ENCODE assay signal across 30 mouse cellular contexts in genomic region chr6:134551007-134551406, GRCm38 (mm10). TPM values are rescaled to one million over a fixed set of nuclear protein-coding genes. Genes with fewer than 3 reads are reported as not detected.
DNase-seq lines count a peak whose midpoint lies in the region; ATAC-seq and TF ChIP-seq lines count a peak whose summit lies in the region.
"Had no signal": no experiment of that assay in that cellular context is flagged by ENCODE, and none has a peak within 500 bp of the region (broad histone marks: within the 10 kb centered on the region; RNA-seq: fewer than 3 reads in every experiment).

No protein-coding gene starts in this region.

- no peak overlapping the region for H3K27ac ChIP-seq in forebrain, postnatal 0 days (ENCODE audit: low read depth, low read length)
- no peak overlapping the region for H3K27ac ChIP-seq in forebrain, embryonic 13.5 days
- no peak overlapping the region for H3K27ac ChIP-seq in ES-E14 (ENCODE audit: insufficient read depth, low read depth, low read length, poor library complexity, severe bottlenecking)
- no peak overlapping the region for H3K27ac ChIP-seq in hindbrain, embryonic 10.5 days
- H3K27ac ChIP-seq: embryonic facial prominence, embryonic 10.5 days; embryonic facial prominence, embryonic 13.5 days; heart, adult 2 months; heart, embryonic 10.5 days; heart, embryonic 13.5 days; hindbrain, embryonic 12.5 days; hindbrain, embryonic 15.5 days had no signal

- WGBS in forebrain, postnatal 0 days = 40% methylated on average over 1 of the region's 1 CpGs
- 75% methylated on average over 1 of the region's 1 CpGs for WGBS in forebrain, embryonic 13.5 days
- WGBS in hindbrain, embryonic 10.5 days = 85% methylated on average over 1 of the region's 1 CpGs

- H3K9me3 ChIP-seq in forebrain, postnatal 0 days (ENCODE audit: low read length) = no peaks in the 10 kb centered on the region
- H3K9me3 ChIP-seq in forebrain, embryonic 13.5 days (replicated peaks) = no peaks in the 10 kb centered on the region
- H3K9me3 ChIP-seq in ES-E14 (ENCODE audit: control insufficient read depth, insufficient read depth, low read depth, low read length) = no peaks in the 10 kb centered on the region
- H3K9me3 ChIP-seq in hindbrain, embryonic 10.5 days = no peaks in the 10 kb centered on the region
- H3K9me3 ChIP-seq: embryonic facial prominence, embryonic 10.5 days; embryonic facial prominence, embryonic 13.5 days; heart, embryonic 10.5 days; heart, embryonic 13.5 days; hindbrain, embryonic 12.5 days; hindbrain, embryonic 15.5 days had no signal

- no peaks in the 10 kb centered on the region for H3K36me3 ChIP-seq in forebrain, postnatal 0 days (ENCODE audit: insufficient read depth)
- no peaks in the 10 kb centered on the region for H3K36me3 ChIP-seq in forebrain, embryonic 13.5 days (ENCODE audit: poor library complexity, severe bottlenecking)
- H3K36me3 ChIP-seq in ES-E14 (ENCODE audit: control insufficient read depth, insufficient read depth, low read length, poor library complexity, severe bottlenecking) = no peaks in the 10 kb centered on the region
- H3K36me3 ChIP-seq in hindbrain, embryonic 10.5 days = peaks cover 14% of the 10 kb centered on the region; the same call in 1 of the 2 replicates
- H3K36me3 ChIP-seq: heart, embryonic 10.5 days; hindbrain, embryonic 12.5 days; hindbrain, embryonic 15.5 days had no signal

- no peaks in the 10 kb centered on the region for H3K27me3 ChIP-seq in forebrain, postnatal 0 days (ENCODE audit: insufficient read depth, low read length)
- no peaks in the 10 kb centered on the region for H3K27me3 ChIP-seq in forebrain, embryonic 13.5 days
- no peaks in the 10 kb centered on the region for H3K27me3 ChIP-seq in hindbrain, embryonic 10.5 days (ENCODE audit: insufficient read depth, poor library complexity, severe bottlenecking)
- H3K27me3 ChIP-seq: embryonic facial prominence, embryonic 13.5 days; heart, embryonic 13.5 days; hindbrain, embryonic 12.5 days; hindbrain, embryonic 15.5 days had no signal

- no peak for DNase-seq in forebrain, postnatal 0 days
- no peak for DNase-seq in ES-E14 (ENCODE audit: low read depth, low spot score)
- DNase-seq in MN1 (ENCODE audit: low spot score) = peak; percentile 19
- DNase-seq in hindbrain, embryonic 10.5 days (ENCODE audit: low spot score) = no peak
- DNase-seq in adrenal gland, postnatal 36 days = no peak
- DNase-seq: adrenal gland, adult 8-10 months; adrenal gland, postnatal 25 days; cerebellum, adult 11 months; cerebellum, adult 8-10 months; cerebellum, postnatal 10 days; cerebellum, postnatal 36 days; embryo, embryonic 11 days; gastrocnemius, postnatal 10 days; gastrocnemius, postnatal 36 days; heart, adult 2 months; heart, postnatal 14 days; heart, postnatal 4 days; kidney, adult 9 months had no signal

- ATAC-seq in forebrain, postnatal 0 days = 0 out of 2 replicates have a peak, but pooled peaks have one; percentile 14
- no peak for ATAC-seq in forebrain, embryonic 13.5 days
- ATAC-seq: activated CD4-positive, CD25-positive, alpha-beta regulatory T cell, adult 4 months; CD4-positive, CD25-positive, alpha-beta regulatory T cell, adult 4 months; forebrain, embryonic 14.5 days; intestine, postnatal 0 days had no signal

- in situ Hi-C loops in ES-E14 (cut with MboI; ENCODE audit: low sequenced_read_pairs in 2 of 2, unreplicated experiment in 2 of 2) = no loop called here

- no peak overlapping the region for H3K4me3 ChIP-seq in forebrain, postnatal 0 days (ENCODE audit: low read depth, low read length)
- H3K4me3 ChIP-seq in forebrain, embryonic 13.5 days = no peak overlapping the region
- no peak overlapping the region for H3K4me3 ChIP-seq in ES-E14 (ENCODE audit: insufficient read depth in 1 of 2, low read depth in 1 of 2, low read length in 2 of 2, poor library complexity in 1 of 2, severe bottlenecking in 1 of 2)
- H3K4me3 ChIP-seq in hindbrain, embryonic 10.5 days = no peak overlapping the region
- H3K4me3 ChIP-seq: embryonic facial prominence, embryonic 10.5 days; embryonic facial prominence, embryonic 13.5 days; erythroblast, embryonic 14.5 days; heart, adult 2 months; heart, embryonic 10.5 days; heart, embryonic 13.5 days; hindbrain, embryonic 12.5 days; hindbrain, embryonic 15.5 days had no signal

- H3K9ac ChIP-seq in forebrain, postnatal 0 days = no peak overlapping the region
- no peak overlapping the region for H3K9ac ChIP-seq in forebrain, embryonic 13.5 days
- H3K9ac ChIP-seq in ES-E14 (ENCODE audit: insufficient read depth, low read depth, low read length, poor library complexity, severe bottlenecking) = no peak overlapping the region
- H3K9ac ChIP-seq: embryonic facial prominence, embryonic 13.5 days; heart, embryonic 13.5 days; hindbrain, embryonic 12.5 days; hindbrain, embryonic 15.5 days had no signal

- no peak overlapping the region for H3K4me2 ChIP-seq in forebrain, postnatal 0 days (ENCODE audit: low read depth)
- no peak overlapping the region for H3K4me2 ChIP-seq in forebrain, embryonic 13.5 days
- H3K4me2 ChIP-seq: embryonic facial prominence, embryonic 13.5 days; heart, embryonic 13.5 days; hindbrain, embryonic 12.5 days; hindbrain, embryonic 15.5 days had no signal

- no peak for TF ChIP-seq CTCF in forebrain, postnatal 0 days (IDR thresholded peaks at IDR 0.05; ENCODE audit: low read depth)

- H3K4me1 ChIP-seq in forebrain, postnatal 0 days (ENCODE audit: insufficient read depth) = peaks cover 7% of the 10 kb centered on the region; the same call in 1 of the 2 replicates
- H3K4me1 ChIP-seq in forebrain, embryonic 13.5 days = peaks cover 25% of the 10 kb centered on the region
- H3K4me1 ChIP-seq in ES-E14 (ENCODE audit: control insufficient read depth in 2 of 2, insufficient read depth in 2 of 2, low read length in 2 of 2, poor library complexity in 1 of 2) = no peaks in the 10 kb centered on the region; a peak in 1 of 4 replicates
- peaks cover 2% of the 10 kb centered on the region; the same call in 1 of the 2 replicates for H3K4me1 ChIP-seq in hindbrain, embryonic 10.5 days (replicated peaks)

TF ChIP-seq in ES-E14, 5 proteins besides CTCF, POLR2A, EP300 and RAD21:
- TF ChIP-seq ZNF384 (IDR thresholded peaks at IDR 0.05; ENCODE audit: low read depth, low read length) (no peak), MAFK (IDR thresholded peaks at IDR 0.05; ENCODE audit: insufficient read depth, low read depth, low read length) (0 out of 2 replicates have a peak, but pooled peaks have one; percentile 51)

RNA-seq across cellular contexts. Expression of gene Lrp6, which starts 15.8 kb away (rescaled TPM):
- total RNA-seq in forebrain, postnatal 0 days (2014; rRNA removed) = 29.9 and 41.3 TPM in 2 replicates
- 12.3 and 14.7 TPM in 2 replicates for polyA plus RNA-seq in forebrain, postnatal 0 days (2015; fragmentation: Nextera tagmentation; extraction: Ambion mirVana)
- 22.5 and 26.6 TPM in 2 replicates for polyA plus RNA-seq in forebrain, embryonic 13.5 days (2015; fragmentation: Nextera tagmentation; extraction: Ambion mirVana)
- 46.8 and 72.9 TPM in 2 replicates for total RNA-seq in ES-E14 (2012; rRNA removed)
- 24.7 and 25.3 TPM in 2 replicates for polyA plus RNA-seq in hindbrain, embryonic 10.5 days (2016; fragmentation: Nextera tagmentation; extraction: Ambion mirVana)
- total RNA-seq in adrenal gland, postnatal 36 days (2021) = 10 to 100 TPM; 91.4 to 97.7 TPM
